Mouse (Mus musculus) CH12.LX (cell line): ENCODE measurements around the gene Slc25a48.

ENCODE experiments used
- EP300 ChIP-seq: IDR thresholded peaks from 2 replicates; pipeline ENCODE4 v1.6.1; 2011; ENCODE audit warnings: low read length, improper control_type of control experiment
- IRF4 ChIP-seq: IDR thresholded peaks from 2 replicates; pipeline ENCODE4 v1.6.1; 2014; ENCODE audit warnings: low read depth, mild to moderate bottlenecking, inconsistent platforms, low read length, improper control_type of control experiment
- MAZ ChIP-seq: IDR thresholded peaks from 2 replicates; pipeline ENCODE4 v1.6.1; 2012; ENCODE audit warnings: low read depth, mild to moderate bottlenecking, inconsistent platforms, low read length, improper control_type of control experiment, moderate library complexity

- TF ChIP-seq EP300 (no peak), IRF4 (no peak), MAZ (no peak)
Observed at GRCm38 (mm10) chr13:56425931-56426330, 12.2 kb upstream of the Slc25a48 start.
